Mouse (Mus musculus): ENCODE measurements around the gene Trhr2.
"Not testable (repeated sequence)": the region's sequence is repeated elsewhere in the genome, so short reads cannot be mapped to it uniquely, and the experiment has no call there.

The Trhr2 gene

DNA sequence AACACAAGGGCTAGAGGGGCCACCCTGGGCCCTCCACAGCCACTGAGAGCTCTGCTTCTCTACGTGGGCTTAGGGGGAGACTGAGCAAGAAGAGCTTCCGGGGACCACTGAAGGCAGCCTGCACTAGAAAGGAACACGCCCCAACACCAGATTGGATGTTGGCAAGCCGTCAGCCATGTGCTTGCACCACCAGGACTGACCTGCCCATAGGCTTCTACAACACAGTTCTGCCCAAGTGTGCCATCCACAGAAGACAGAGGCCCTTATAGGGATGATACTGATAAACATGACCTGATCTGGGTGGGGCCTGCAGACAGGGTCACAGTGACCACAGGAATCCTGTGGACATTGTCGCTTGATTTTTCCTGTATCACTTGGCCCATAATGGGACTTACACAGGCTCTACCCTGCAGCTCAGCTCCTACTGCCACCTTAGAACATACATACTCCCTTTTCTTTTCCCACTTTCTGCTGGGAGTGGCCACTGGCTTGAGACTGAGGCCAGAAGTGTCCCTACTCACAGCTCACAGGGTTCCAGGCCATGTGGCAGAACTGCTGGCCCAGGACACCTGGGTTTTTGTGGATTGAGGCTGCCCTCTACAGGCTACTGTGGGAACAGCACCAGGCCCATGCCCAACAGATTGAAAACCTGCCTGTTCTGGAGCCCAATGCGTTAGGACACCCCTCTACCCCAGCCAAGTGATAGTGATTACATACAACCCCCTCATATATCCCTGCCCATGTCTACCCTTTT is 27.6 kb downstream of the Trhr2 start:
- peak; percentile 74 for DNase-seq (ENCODE audit: low read depth, low spot score)

DNA sequence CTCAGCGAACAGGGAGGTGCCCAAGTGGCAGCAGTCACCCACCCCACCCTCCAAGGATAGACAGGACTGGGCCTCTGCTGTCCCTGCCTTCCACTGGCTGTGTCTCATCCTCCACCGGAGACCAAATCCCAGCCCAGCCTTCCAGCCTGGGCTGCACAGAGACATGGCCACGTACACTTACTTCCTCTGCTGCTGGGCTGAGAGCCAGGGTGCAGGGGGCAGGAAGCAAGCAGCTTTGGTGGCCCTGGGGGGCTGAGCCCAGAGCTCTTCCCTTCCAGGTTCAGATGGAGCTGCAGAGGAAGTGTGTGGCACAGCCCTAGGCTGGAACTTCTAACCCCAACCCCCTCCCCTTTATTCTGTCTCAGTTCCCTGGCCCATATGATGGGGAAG is 29.4 kb downstream of the Trhr2 start:
- DNase-seq (ENCODE audit: low read depth, low spot score) = no peak

DNA sequence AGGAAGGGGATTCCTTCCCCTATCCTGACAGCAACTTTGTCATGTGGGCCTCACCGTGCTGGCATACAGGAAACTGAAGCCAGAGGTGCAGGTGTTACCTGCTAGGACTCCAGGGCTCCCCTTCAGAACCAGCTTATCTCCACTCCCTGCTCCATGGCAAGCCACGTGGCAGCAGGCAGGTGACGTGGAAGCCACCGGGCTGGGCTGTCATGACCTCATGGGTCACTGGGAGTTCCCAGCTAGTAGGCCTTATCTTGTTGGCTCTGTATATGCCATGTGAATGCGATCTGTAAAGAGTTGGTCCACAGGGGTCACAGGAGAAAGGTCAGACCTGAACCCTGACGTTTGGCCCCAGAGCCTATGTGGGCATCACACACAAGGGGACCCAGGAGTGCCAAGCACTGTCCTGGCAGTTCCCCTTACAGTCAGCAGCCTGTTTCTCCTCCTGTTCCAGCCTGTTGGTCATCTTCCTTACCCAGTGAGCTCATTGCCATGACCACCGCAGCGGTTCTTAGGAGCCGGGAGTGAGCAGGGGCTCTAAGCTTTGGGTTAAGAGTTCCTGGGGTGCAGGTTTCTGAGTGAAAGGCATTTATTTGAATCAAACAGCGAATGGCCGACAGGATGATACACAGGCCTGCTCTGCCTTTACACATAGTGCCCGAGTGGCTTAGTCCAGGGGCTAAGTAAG is 30.0 kb downstream of the Trhr2 start:
- DNase-seq (ENCODE audit: low read depth, low spot score) = no peak

DNA sequence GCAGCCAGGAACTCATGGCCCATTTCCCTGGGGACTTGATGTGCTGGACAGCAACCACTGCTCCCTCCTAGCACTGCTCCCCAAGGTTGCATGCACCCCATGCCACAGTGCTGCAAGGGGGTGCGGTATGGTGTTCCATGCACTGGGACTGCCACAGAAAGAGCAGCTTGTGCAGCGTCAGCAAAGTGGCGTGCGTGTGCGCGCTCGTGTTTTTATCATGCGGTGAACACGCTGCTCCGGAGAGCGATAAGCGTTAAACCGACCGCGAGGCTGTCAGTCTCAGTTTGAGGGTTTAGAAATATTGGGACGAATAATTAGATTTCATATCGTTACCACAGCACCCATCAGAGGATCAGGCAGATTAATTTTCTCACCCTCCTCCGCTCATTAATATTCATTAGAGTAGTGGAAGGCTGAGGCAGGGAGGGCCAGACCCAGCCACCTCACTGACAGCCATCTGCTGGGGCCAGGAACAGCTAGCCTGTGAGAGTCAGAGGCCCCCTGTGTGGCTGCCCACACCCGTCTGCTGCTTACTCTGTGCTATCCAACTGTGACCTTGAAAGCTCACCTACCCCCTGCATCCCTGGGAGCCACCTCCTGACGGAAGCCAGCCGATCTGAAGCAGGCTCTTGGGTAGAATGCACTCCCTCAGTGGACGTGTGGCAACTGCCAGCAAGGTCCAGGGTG is 30.9 kb downstream of the Trhr2 start:
- DNase-seq (ENCODE audit: low read depth, low spot score) = no peak

DNA sequence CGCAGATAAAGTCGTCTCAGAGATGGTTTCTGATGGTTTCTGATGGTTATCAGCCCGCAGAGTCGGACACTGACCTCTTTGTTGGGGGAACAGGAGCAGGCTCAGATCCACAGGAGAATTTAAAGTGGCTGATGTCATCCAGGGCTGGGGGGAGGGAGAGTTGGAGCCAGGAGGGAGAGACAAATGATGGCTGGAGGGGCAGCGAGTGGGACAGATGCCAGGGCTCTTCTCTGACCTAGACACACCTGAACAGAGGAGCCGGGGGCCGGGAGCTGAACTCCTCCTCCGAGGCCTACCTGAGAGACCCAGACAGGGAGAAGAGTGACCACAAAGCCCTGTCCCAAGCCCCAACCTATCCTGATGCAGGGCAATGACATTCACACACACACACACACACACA is 31.5 kb downstream of the Trhr2 start:
- no peak for DNase-seq (ENCODE audit: low read depth, low spot score)

DNA sequence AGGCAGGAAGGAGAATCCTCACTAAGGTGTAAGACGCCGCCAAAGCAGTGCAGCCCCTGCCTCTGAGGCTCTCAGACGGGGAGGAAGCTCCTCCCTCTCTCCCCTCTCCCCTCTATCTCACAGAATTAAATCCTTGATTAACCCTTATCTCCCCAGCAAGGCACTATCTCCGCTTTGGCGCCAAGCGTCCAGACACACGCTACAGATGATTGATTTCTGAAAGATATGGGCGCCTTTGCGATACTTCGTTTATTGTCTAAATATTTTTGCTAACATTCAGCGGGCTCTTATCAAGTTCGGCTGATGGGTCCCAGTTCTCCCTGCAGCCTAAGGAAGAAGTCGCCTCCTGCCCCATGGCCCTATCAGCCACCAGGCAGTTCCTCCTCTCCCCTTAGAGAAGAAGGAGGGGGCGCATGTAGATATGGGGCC is 34.4 kb downstream of the Trhr2 start:
- DNase-seq (ENCODE audit: low read depth, low spot score) = no peak

DNA sequence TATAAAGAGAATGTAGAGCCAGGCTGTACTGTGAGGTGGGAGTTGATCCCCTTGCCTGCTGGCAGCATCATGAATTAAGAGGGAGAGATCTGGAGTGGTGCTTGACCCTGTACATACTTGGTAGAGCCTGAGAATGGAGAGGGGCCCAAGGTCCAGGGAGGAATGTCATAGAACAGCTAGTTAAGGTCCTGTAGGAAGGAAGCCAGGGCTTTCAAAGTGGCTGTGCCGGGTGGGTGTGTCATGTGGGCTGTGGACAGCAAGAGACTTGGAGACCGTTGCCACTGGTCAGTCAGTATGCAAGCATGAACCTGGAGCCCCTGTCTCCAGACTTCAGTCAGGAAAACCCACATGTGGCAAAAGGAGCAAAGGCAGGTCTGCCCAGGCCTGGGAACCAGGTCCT is 35.4 kb downstream of the Trhr2 start:
- no peak for DNase-seq (ENCODE audit: low read depth, low spot score)

DNA sequence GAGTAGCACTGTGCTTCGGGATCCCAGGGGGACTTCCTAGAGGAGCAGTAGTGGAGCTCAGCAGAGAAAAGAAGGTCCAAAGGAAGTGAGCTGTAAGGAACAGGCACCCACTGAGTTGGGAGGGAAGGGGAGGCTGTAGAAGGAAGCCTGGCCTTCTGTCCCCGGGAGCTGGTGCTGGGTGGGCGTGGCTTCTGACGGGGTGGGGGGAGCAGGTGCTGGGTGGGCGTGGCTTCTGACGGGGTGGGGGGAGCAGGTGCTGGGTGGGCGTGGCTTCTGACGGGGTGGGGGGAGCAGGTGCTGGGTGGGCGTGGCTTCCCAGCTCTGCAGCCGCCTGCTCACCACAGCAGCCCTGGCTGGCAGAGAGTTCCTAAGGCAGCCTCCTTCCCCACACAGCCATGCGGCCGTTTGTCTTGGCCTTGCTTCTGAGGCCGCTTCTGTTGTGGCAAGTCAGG is 36.6 kb downstream of the Trhr2 start:
- DNase-seq (ENCODE audit: low read depth, low spot score) = not testable (repeated sequence)

DNA sequence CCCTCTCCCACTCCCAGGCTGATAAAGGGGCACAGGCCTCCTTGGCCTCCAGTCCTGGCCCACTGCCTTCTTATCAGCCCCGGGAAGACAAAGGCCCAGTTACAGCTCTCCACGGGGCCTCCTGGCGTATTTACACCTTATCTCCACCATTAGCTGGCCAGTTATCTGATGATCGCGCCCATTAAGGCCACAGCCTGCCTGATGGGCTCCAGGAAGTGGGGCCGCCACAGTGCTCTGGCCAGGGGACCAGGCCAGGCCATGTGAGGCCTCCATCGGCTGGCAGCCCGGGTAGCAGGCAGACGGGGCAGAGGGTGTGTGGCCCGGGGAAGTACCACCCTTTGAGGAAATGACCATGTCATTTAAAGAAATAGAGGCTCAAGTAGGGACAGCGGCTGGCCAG is 37.8 kb downstream of the Trhr2 start:
- DNase-seq (ENCODE audit: low read depth, low spot score) = no peak

DNA sequence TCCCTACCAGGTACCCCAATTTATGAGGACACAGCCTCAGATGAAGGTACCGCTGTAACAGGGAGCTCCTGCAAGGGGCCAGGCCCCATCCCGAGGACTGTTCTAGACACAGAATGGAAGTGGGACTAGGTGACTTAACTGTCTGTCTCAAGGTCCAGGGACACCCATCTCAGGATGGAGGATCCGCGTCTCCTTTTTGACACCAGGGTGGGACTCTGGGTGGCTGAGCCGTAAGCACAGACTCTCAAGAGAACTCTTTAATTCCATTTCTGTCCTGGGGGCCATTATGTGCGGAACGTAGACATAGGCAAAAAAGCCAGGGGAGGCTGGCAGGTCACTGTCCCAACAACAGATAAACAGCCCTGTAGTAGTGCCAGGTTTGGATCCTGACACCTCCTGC is 38.4 kb downstream of the Trhr2 start:
- no peak for DNase-seq (ENCODE audit: low read depth, low spot score)

DNA sequence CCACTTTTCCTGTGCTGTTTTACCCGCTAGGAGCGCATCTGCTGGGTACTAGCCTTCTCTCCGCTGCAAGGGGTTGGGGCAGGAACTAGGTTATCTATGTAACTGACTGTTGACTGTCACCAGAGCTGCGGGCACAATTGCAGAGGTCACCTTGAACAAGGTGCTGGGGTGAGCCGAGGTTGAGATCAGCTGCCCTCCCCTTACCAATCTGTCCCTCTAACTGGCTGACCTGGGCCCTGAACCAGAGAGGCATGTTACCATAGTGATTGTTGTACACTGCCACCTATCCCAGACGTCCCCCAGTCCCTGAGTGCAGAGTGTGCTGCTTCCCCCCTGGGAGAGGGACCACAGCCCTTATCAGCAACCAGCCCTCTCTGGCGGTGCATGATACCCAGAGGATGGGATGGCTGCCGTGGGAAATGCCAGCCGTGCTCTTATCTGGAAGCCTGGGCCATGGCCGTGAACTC is 39.1 kb downstream of the Trhr2 start:
- no peak for DNase-seq (ENCODE audit: low read depth, low spot score)

DNA sequence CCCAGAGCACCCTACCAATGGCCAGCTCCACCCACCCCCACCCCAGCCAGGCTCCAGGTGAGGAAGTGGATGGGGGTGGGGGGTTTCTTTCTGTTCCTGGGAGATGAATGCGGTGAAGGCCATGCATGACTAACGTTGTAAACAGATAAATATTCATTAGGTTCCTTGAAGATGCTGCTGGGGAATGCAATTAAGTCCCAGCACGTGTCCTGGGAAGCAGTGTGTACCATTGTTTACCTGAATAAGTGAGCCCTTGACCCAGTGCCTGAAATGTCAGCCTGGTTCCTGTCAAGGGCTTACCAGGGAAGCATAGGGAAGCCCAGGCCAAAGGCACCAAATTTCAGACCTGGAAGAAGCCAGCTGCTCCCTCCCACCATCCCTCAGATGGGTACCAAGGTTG is 40.0 kb downstream of the Trhr2 start:
- DNase-seq (ENCODE audit: low read depth, low spot score) = no peak

DNA sequence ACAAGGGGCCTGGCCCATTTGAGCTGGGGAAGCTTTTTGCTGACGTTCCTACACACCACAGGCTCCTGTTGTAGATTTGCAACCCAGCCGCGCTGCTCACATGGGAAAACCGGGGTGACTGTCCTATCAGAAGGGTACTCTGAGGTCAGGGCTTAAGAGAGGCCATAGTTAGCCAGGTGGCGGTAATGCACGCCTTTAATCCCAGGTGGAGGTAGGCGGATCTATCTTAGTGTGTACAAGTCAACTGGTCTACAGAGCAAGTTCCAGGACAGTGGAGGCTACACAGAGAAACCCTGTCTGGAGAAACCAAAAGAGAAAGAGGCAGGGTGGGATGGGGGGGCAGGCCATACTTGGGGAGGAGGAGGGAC is 40.9 kb downstream of the Trhr2 start:
- no peak for DNase-seq (ENCODE audit: low read depth, low spot score)

DNA sequence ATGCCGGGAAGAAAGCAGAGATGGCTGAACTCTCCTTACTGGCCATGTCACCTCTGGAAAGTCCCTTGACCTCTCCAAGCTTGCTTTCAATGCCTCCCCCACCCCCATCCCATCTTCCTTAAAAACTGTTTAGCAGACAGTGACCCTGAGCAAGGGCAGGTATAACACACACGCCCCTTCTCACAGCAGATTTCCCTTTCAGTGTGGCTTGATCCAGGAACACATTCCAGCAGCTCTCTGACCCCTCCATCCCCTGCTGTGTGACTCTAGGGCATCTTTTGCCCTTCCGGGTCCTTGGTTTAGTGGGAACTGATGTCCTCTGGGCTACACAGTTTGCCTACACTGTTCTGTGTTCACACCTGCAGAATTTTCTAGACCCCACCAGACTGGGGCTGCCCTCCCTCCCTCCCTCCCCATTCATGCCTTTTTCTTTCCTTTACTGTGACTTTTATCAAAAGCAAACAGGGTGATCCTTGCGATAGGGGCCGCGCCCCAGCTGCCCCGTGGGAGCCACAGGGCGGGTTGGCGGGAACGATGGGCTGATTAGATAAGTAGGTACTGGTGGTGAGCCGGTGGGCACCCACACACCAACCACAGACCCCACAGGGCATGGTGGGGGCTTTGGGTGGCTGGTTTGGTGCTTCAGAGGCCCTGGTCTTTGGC is 41.4 kb downstream of the Trhr2 start:
- DNase-seq (ENCODE audit: low read depth, low spot score) = no peak

DNA sequence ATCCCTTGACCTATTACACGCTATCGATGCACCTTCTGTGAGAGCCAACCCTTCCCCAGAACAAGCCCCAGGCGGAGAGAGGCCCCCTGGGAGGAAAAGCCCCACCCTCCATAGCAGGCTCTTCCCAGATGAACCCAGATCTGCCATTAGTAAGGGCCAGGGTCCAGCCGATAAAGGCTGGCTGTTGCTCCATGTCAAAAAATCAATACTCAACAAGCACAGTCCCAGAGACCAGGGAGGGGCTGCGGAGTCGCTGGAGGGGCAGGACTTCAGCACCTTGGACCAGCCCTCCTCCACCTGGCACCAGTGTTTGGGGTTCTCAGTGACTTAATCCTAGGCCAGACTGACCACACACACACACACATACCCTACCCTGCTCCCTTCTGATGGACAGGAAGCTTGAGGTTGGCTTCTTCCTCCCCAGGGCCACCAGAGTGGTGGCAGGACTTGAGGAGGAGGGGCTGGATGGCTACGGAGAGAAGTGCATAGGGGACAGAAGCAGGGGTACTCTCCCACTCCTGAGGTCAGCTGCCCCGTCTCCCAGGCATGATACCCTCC is 42.5 kb downstream of the Trhr2 start:
- no peak for DNase-seq (ENCODE audit: low read depth, low spot score)

DNA sequence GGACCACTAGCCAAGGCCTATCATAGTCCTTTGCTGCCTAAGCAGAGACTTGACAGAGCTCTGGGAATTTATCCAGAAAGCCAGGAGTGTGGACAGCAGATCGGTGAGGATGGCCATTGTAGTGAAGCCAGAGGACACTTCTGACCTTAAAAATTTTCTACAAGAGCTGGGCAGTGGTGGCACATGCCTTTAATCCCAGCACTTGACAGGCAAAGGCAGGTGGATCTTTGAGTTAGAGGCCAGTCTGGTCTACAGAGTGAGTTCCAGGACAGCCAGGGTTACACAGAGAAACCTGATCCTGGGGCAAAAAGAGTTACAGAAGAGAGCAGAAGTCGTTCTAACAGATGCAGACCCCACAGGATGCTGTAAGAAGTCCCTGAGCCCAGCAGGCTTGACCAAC is 44.1 kb downstream of the Trhr2 start:
- no peak for DNase-seq (ENCODE audit: low read depth, low spot score)

DNA sequence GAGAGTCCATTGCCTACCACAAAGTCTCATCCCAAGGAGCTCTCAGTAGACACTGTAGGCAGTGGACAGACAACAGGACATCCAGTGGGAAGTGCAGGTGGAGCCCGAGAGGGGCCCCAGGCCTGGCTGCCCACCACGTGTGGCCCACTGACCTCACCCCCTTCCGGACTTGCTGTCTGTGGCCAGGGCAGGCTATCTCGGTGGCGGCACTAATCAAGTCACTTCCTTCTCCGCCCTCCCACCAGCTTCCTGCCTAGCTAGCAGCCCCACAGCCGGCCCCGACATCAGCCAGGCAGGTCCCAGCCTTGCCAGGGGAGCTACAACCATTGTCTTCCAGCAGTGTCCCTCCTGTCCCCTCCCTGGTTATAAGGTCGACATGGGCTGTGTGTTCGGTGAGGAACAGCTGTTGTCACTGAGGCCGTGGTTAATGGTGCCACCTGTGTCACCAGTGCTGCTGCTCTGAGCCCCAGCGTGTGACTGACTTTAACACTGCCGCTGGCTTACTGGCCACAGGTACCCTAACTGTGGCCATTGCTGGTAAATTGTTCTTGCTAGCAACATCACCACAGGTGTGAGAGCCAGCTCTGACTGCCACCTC is 45.5 kb downstream of the Trhr2 start:
- peak; percentile 28 for DNase-seq (ENCODE audit: low read depth, low spot score)

DNA sequence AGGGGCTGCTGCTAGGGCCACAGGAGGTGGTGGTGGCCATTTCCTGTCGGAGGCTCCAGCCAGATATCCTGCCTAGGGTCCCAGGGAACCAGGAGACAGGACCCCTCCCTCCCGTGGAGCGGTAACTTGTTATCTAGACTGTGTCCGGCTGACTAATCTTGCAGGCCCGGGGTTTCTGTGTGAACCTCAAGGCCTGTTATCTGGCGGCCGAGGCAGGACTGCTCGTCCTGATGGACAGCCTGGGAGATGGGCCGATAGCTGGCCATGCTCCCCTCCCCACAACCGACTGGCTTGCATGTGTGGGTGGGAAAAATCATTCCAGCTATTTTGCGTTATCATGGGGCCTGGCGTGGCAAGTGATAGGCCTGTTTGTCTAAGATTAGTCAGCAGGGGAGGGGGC is 47.2 kb downstream of the Trhr2 start:
- no peak for DNase-seq (ENCODE audit: low read depth, low spot score)

DNA sequence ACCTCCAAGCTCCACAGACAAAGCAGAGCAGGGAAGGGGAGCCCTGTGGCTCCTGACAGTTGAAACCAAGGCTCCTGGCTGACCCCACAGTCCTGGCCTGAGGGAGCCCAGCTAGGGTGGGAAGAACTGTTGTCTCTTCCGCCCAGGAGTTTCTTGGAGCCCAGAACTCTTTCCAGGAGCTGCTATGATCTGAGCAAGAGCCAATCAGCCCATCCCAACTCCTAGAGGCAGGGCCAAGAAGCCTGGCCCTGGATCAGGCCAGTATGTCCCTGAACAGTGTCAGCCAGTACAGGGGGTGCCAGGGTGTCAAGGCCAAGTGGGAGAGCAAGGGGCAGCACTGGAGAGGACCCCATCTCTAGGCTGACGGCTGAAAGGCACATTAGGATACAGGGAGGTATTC is 48.0 kb downstream of the Trhr2 start:
- no peak for DNase-seq (ENCODE audit: low read depth, low spot score)

DNA sequence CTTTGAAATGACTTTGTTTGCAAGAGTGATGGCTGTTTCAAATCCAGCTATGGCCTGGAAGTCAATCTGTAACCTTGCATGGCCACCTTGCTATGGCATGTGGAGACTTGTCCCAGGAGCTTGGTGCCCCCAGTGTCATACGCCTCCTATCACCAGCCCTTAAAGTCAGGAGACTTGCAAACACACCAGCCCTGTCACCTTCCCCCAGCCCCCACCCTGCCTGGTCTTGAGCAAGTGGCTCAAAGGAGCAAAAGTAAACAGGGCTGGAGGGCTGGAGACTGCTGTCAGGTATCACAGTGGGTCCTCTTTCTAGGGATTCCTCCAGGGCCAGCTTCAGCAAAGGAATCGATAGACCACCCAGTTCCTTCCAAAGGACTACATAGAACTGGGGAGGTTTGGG is 49.4 kb downstream of the Trhr2 start:
- no peak for DNase-seq (ENCODE audit: low read depth, low spot score)

DNA sequence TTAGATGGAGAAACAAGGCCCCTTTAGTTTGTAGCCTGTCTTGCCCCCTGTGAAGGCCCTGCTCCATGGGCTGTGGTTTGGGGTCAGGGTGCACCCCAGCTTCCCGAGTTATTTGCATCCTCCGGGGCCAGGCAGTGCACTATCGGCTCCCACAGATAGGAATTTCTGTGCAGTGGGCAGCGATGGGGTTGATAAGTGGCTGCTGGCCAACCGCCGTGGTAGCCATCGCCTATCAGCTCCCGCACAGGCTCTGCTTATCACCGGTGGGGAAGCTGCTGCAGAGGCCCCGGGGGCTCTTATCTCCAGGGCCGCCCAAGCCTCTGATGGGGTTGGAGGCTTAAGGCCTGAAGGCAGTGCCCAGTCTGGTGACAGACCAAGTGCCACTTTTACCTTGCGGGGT is 51.3 kb downstream of the Trhr2 start:
- DNase-seq (ENCODE audit: low read depth, low spot score) = no peak
